Mouse (Mus musculus) stomach, embryonic 16.5 days (tissue): ENCODE results near the gene Psma5. TPM values are rescaled to one million over a fixed set of nuclear protein-coding genes. Genes with fewer than 3 reads are reported as not detected.
A peak's percentile ranks its signal among the peaks of the same experiment; 100 is the strongest.

Source experiments
- ATAC-seq: fragments of 200-750 bp; cut with Nextera tagmentation; 2 replicates; pipeline ENCODE4 v1.8.0; 2017; ENCODE audit warnings: moderate number of reproducible peaks, moderate TSS enrichment; ENCODE audit not compliant: insufficient read depth, low FRiP score
- H3K27ac ChIP-seq: fragments of 300-500 bp; sonication (generic); 2 replicates; pipeline ENCODE4 v1.5.1; 2014; ENCODE audit warnings: low read length
- H3K27me3 ChIP-seq: fragments of 300-500 bp; sonication (generic); 2 replicates; pipeline ENCODE4 v1.6.1; 2014; ENCODE audit warnings: low read length, control low read depth, mixed read lengths; ENCODE audit not compliant: control insufficient read depth, insufficient read depth
- H3K36me3 ChIP-seq: fragments of 300-500 bp; sonication (generic); 2 replicates; pipeline ENCODE4 v1.6.1; 2014; ENCODE audit warnings: low read length; ENCODE audit not compliant: control insufficient read depth, insufficient read depth
- H3K4me1 ChIP-seq: fragments of 300-500 bp; sonication (generic); 2 replicates; pipeline ENCODE4 v1.6.1; 2014; ENCODE audit warnings: low read length, control low read depth, mixed read lengths; ENCODE audit not compliant: control insufficient read depth, insufficient read depth
- H3K4me2 ChIP-seq: fragments of 300-500 bp; sonication (generic); 2 replicates; pipeline ENCODE4 v1.6.1; 2014; ENCODE audit warnings: low read depth, low read length, mixed read lengths
- H3K4me3 ChIP-seq: fragments of 300-500 bp; sonication (generic); replicated peaks from 2 replicates; pipeline ENCODE4 v1.5.1; 2014; ENCODE audit warnings: mild to moderate bottlenecking, low read length
- H3K9ac ChIP-seq: fragments of 300-500 bp; sonication (generic); 2 replicates; pipeline ENCODE4 v1.6.1; 2014; ENCODE audit warnings: low read length
- H3K9me3 ChIP-seq: fragments of 300-500 bp; sonication (generic); replicated peaks from 2 replicates; pipeline ENCODE4 v1.6.1; 2016; ENCODE audit warnings: low read length, control low read depth; ENCODE audit not compliant: control insufficient read depth
- WGBS: fragments of 180-500 bp; shearing (Covaris S2); extraction: QIAGEN DNeasy Blood & Tissue Kit; methylation state at CpG from one replicate; pipeline ENCODE4 v1.1.7; 2014; 5-methylcytosine and 5-hydroxymethylcytosine counted together
- polyA plus RNA-seq: library from polyadenylated mRNA; unstranded; fragments of >200 nt; fragmentation: Nextera tagmentation; extraction: Ambion mirVana; gene quantifications from 2 replicates; pipeline ENCODE4 v1.2.1, GENCODE M21; 2015

Psma5 gene
- polyA plus RNA-seq, result 230 TPM in 2 replicates

DNA sequence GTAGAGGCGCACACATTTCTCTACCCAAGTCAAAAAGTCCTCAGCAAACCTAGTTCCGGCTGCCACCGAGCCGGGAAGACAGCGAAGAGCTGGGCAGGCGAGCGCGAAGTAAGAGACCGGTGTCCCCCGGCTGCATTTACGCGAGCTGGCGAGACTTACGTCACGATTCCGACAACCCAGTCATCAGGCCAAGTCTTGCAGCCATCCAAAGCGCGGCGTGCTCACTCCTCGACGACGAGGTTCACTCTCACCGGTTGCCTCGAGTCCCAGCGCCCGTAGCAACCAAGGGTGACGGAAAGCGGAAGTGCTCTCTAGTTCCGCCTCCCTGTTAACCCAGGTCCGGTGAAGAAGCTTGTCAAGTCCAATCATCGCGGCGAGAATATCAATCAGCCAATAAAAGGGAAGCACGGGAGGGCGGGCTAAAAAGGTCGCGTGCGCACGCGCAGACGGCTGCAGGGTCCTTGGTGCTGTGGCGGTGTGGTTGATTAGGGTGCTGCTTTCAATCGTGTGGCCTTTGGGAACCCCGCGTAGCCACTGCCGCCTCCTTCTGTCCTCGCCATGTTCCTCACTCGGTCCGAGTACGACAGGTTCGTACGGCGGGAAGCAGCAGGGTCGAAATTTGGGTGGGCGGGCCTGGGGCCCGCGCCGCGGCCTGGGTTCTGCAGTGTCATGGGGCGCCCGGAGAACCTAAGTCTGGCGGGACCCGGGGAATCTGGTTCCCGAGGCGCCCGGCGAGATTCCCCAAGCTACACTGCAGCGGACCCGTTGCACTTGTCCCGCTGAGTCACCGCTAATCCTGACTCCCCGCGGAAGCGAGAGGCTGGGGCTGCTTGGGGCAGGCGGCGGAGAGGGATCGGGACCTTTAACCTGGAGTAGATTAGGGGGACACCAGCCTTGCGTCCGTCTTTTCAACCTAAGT, at the start of gene Psma5:
Gene Psma5 (plus strand): TSS at position 208 of the 919 bp plus-strand sequence.
- Histone ChIP-seq H3K9me3 (no peaks in the 10 kb centered on the region), H3K4me3 (peak within 1 kb of the TSS; percentile 97), H3K27ac (peak within 1 kb of the TSS; percentile 46), H3K9ac (peak within 1 kb of the TSS; percentile 91), H3K27me3 (no peaks in the 10 kb centered on the region), H3K36me3 (no peaks in the 10 kb centered on the region; the same call in 1 of the 2 replicates), H3K4me1 (peaks cover 12% of the 10 kb centered on the region), H3K4me2 (peak within 1 kb of the TSS; percentile 84)
- peak; percentile 99 for ATAC-seq
- under 1% methylated on average over 79 of the region's 79 CpGs for WGBS

GRCm38 (mm10) chr3:108209001-108209400, 47.7 kb upstream of the Psma5 start:
- 67% methylated on average over 3 of the region's 3 CpGs for WGBS
- H3K9ac ChIP-seq, result peak overlapping the region; percentile 87
- H3K27ac ChIP-seq, result no peak overlapping the region; the same call in 1 of the 2 replicates
- H3K4me2 ChIP-seq, result peak overlapping the region; percentile 93
- no peak for ATAC-seq
- H3K27me3 ChIP-seq, result no peaks in the 10 kb centered on the region
- H3K4me3 ChIP-seq, result peak overlapping the region; percentile 67
- peaks cover 2% of the 10 kb centered on the region; the same call in 1 of the 2 replicates for H3K36me3 ChIP-seq
- H3K9me3 ChIP-seq, result no peaks in the 10 kb centered on the region
- H3K4me1 ChIP-seq, result peaks cover 29% of the 10 kb centered on the region

DNA sequence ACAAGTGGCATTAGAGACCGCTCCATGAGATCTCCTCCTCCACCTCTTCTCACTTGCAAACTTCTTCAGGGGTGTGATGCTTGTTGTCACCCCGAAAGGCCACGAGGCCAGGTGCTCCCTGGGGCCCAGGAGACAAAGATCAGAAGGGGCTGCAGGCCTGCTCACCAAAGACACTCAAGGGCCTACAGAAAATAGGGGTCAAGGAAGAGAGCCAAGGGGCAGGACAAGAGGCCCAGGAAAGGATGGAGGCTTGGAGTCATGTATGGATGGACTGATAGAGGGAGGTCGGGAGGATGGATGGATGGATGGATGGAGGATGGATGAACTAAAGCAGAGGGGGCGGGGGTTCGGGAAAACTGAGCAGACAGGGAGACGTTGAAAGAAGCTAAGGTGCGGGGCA, 47.2 kb upstream of the Psma5 start:
- no peaks in the 10 kb centered on the region for H3K9me3 ChIP-seq
- no peaks in the 10 kb centered on the region for H3K27me3 ChIP-seq
- H3K9ac ChIP-seq, result peak overlapping the region; percentile 87

GRCm38 (mm10) chr3:108209946-108210770, 46.6 kb upstream of the Psma5 start:
- H3K4me2 ChIP-seq, result peak overlapping the region; percentile 93
- H3K9me3 ChIP-seq, result no peaks in the 10 kb centered on the region
- under 1% methylated on average over 71 of the region's 72 CpGs for WGBS
- peak overlapping the region; percentile 87 for H3K9ac ChIP-seq
- peak overlapping the region; percentile 88 for H3K27ac ChIP-seq
- peaks cover 29% of the 10 kb centered on the region for H3K4me1 ChIP-seq
- H3K27me3 ChIP-seq, result no peaks in the 10 kb centered on the region
- ATAC-seq, result peak; percentile 95
- peaks cover 2% of the 10 kb centered on the region; the same call in 1 of the 2 replicates for H3K36me3 ChIP-seq
- peak overlapping the region; percentile 67 for H3K4me3 ChIP-seq

More for the DNA sequence above, 47.2 kb upstream of the Psma5 start:
- Histone ChIP-seq H3K4me3 (peak overlapping the region; percentile 67), H3K4me2 (peak overlapping the region; percentile 93), H3K27ac (no peak overlapping the region; the same call in 1 of the 2 replicates), H3K4me1 (peaks cover 29% of the 10 kb centered on the region), H3K36me3 (peaks cover 2% of the 10 kb centered on the region; the same call in 1 of the 2 replicates)
- WGBS, result 3% methylated on average over 8 of the region's 8 CpGs
- ATAC-seq, result no peak

GRCm38 (mm10) chr3:108210771-108211139, 46.0 kb upstream of the Psma5 start, which contains the start of gene Atxn7l2:
Atxn7l2 (minus strand) TSS chr3:108210934.
- Histone ChIP-seq H3K27me3 (no peaks in the 10 kb centered on the region), H3K36me3 (peaks cover 2% of the 10 kb centered on the region; the same call in 1 of the 2 replicates), H3K4me1 (peaks cover 29% of the 10 kb centered on the region), H3K27ac (peak within 1 kb of the TSS; percentile 88), H3K9ac (peak within 1 kb of the TSS; percentile 87), H3K9me3 (no peaks in the 10 kb centered on the region), H3K4me2 (peak within 1 kb of the TSS; percentile 93), H3K4me3 (peak within 1 kb of the TSS; percentile 67)
- WGBS, result under 1% methylated on average over 14 of the region's 14 CpGs
- peak; percentile 72 for ATAC-seq

GRCm38 (mm10) chr3:108211845-108212244, 44.9 kb upstream of the Psma5 start:
- Histone ChIP-seq H3K4me2 (no peak overlapping the region), H3K4me3 (no peak overlapping the region), H3K36me3 (0 out of 2 replicates have a peak, but pooled peaks cover 2% of the 10 kb centered on the region), H3K27me3 (no peaks in the 10 kb centered on the region), H3K9ac (no peak overlapping the region), H3K9me3 (no peaks in the 10 kb centered on the region), H3K4me1 (peaks cover 25% of the 10 kb centered on the region), H3K27ac (no peak overlapping the region)
- no peak for ATAC-seq
- WGBS, result 87% methylated on average over 6 of the region's 6 CpGs

GRCm38 (mm10) chr3:108212406-108212805, 44.3 kb upstream of the Psma5 start:
- Histone ChIP-seq H3K4me1 (peaks cover 19% of the 10 kb centered on the region), H3K9ac (no peak overlapping the region)

DNA sequence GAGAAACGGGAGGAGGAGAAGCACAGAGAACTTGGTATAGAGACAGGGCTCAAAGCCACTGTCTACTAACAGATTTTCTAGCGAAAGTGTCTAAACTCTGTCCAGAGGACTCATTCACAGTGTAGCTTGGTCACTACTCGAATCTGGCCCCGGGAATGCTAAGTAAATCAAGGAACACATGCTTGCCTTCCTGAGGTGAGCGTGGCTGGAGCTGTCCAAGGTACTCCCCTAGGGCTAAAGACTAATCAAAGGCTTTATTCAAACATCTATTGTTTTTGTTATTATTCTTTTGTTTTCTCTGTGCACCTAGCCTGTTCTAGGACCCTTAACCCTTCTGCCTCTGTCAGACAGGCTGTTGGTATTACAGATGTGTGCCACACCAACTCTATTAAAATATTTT, 42.0 kb upstream of the Psma5 start:
- H3K9ac ChIP-seq, result no peak overlapping the region
- whole genome bisulfite sequencing, result 12% methylated on average over 5 of the region's 5 CpGs

More at GRCm38 (mm10) chr3:108212406-108212805, 44.3 kb upstream of the Psma5 start:
- Histone ChIP-seq H3K36me3 (0 out of 2 replicates have a peak, but pooled peaks cover 2% of the 10 kb centered on the region), H3K4me3 (no peak overlapping the region), H3K9me3 (no peaks in the 10 kb centered on the region), H3K4me2 (no peak overlapping the region), H3K27me3 (no peaks in the 10 kb centered on the region), H3K27ac (no peak overlapping the region)
- WGBS, result 77% methylated on average over 8 of the region's 8 CpGs
- ATAC-seq, result no peak

More for the DNA sequence above, 42.0 kb upstream of the Psma5 start:
- no peak overlapping the region for H3K4me2 ChIP-seq
- H3K27me3 ChIP-seq, result no peaks in the 10 kb centered on the region
- no peaks in the 10 kb centered on the region for H3K9me3 ChIP-seq
- no peak overlapping the region for H3K4me3 ChIP-seq
- no peak overlapping the region for H3K27ac ChIP-seq
- peaks cover 3% of the 10 kb centered on the region; the same call in 1 of the 2 replicates for H3K4me1 ChIP-seq
- H3K36me3 ChIP-seq, result no peaks in the 10 kb centered on the region
- ATAC-seq, result no peak
